Mouse (Mus musculus) embryonic facial prominence, embryonic 10.5 days (tissue): ENCODE data around the gene Sympk. TPM values are rescaled to one million over a fixed set of nuclear protein-coding genes. Genes with fewer than 3 reads are reported as not detected.

Source experiments
- microRNA-seq: library from miRNA; unstranded; fragments of <30 nt; microRNA quantifications from one replicate; pipeline ENCODE4, GENCODE M21; 2017
- polyA plus RNA-seq: library from polyadenylated mRNA; unstranded; fragments of >200 nt; fragmentation: Nextera tagmentation; extraction: Ambion mirVana; gene quantifications from 2 replicates; pipeline ENCODE4 v1.2.1, GENCODE M21; 2016

Gene Sympk
- polyA plus RNA-seq, 1 experiment from 2014 or later = 43.4 TPM

Small RNAs within 50 kb of the gene (microRNA-seq; reads per million reads assigned to microRNA genes)
- not detected for gene Mir3100

Other genes with a start within 250 kb of the Sympk start
- gene Psg19, start 225.9 kb upstream of the Sympk start, polyA plus RNA-seq = not detected in 2 replicates
- 0.11 TPM in 1 of 2 replicates, not detected in the other for gene Psg17, start 202.8 kb upstream of the Sympk start, polyA plus RNA-seq
- gene Mill2, start 184.4 kb upstream of the Sympk start, polyA plus RNA-seq = not detected in 2 replicates
- gene Pglyrp1, start 153.0 kb upstream of the Sympk start, polyA plus RNA-seq = 0.69 and 0.70 TPM in 2 replicates
- 30.9 and 34.8 TPM in 2 replicates for gene Ccdc61, start 114.0 kb upstream of the Sympk start, polyA plus RNA-seq
- gene Nova2, start 98.5 kb upstream of the Sympk start, polyA plus RNA-seq = 0.98 and 1.5 TPM in 2 replicates
- gene Nanos2, start 37.0 kb upstream of the Sympk start, polyA plus RNA-seq = not detected in 2 replicates
- 4.0 and 4.1 TPM in 2 replicates for gene Mypop, start 33.1 kb upstream of the Sympk start, polyA plus RNA-seq
- 25.0 and 25.7 TPM in 2 replicates for gene Irf2bp1, start 20.3 kb upstream of the Sympk start, polyA plus RNA-seq
- gene Foxa3, start 839 bp upstream of the Sympk start, polyA plus RNA-seq = not detected in 2 replicates
- not detected in 2 replicates for gene Rsph6a, start 30.3 kb downstream of the Sympk start, polyA plus RNA-seq
- gene Dmwd, start 51.9 kb downstream of the Sympk start, polyA plus RNA-seq = 16.8 and 18.0 TPM in 2 replicates
- 7.0 and 9.1 TPM in 2 replicates for gene Dmpk, start 59.5 kb downstream of the Sympk start, polyA plus RNA-seq
- 6.3 and 7.6 TPM in 2 replicates for gene Six5, start 70.2 kb downstream of the Sympk start, polyA plus RNA-seq
- 0.99 and 1.9 TPM in 2 replicates for gene Gm4969, start 94.0 kb downstream of the Sympk start, polyA plus RNA-seq
- gene Fbxo46, start 95.5 kb downstream of the Sympk start, polyA plus RNA-seq = 15.9 and 18.0 TPM in 2 replicates
- 14.6 and 15.1 TPM in 2 replicates for gene Qpctl, start 124.9 kb downstream of the Sympk start, polyA plus RNA-seq
- 178 and 189 TPM in 2 replicates for gene Snrpd2, start 125.3 kb downstream of the Sympk start, polyA plus RNA-seq
- gene Gipr, start 141.8 kb downstream of the Sympk start, polyA plus RNA-seq = 1.4 and 1.6 TPM in 2 replicates
- 5.2 and 6.2 TPM in 2 replicates for gene Eml2, start 152.0 kb downstream of the Sympk start, polyA plus RNA-seq
- gene Gpr4, start 188.2 kb downstream of the Sympk start, polyA plus RNA-seq = 1.7 and 2.0 TPM in 2 replicates
- 46.4 and 49.4 TPM in 2 replicates for gene Opa3, start 204.0 kb downstream of the Sympk start, polyA plus RNA-seq
- 56.7 and 61.1 TPM in 2 replicates for gene Vasp, start 247.4 kb downstream of the Sympk start, polyA plus RNA-seq